ENCODE assay signal across 7 mouse cellular contexts in the genomic region with DNA sequence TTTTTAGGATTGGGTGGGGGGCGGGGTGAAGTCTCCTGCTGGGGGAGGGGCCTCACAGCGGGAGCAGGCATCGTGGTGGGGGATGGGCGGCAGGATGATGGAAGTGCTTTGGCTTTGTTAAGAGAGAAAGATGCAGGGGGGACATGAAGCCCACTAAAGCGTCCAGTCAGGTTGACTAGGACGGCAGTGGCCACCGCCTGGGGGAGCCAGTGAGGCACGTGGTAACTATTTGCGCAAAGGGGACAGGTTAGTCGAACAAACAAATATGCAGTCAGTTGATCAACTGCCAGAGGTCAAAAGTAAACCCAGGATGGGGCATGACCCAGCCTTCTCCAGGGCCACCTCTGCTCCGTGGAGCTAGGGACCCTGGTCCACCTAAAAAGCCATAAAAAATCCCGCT. TPM values are rescaled to one million over a fixed set of nuclear protein-coding genes. Genes with fewer than 3 reads are reported as not detected.
DNase-seq lines count a peak whose midpoint lies in the region.

No protein-coding gene starts in this region.

- DNase-seq in right cerebral cortex, postnatal 4 days: peak; percentile 53
- DNase-seq in right cerebral cortex, postnatal 25 days: no peak
- peak; percentile 71 to 74 for DNase-seq in cerebellum, postnatal 10 days
- peak; percentile 46 for DNase-seq in heart, adult 8-10 months (ENCODE audit: low spot score)
- peak; percentile 61 for DNase-seq in kidney, postnatal 14 days
- DNase-seq in lung, postnatal 4 days: peak; percentile 60 to 79
- peak; percentile 32 for DNase-seq in thymus, postnatal 0 days (ENCODE audit: low spot score)

RNA-seq across cellular contexts. Expression of a gene that starts 0.8 kb away (rescaled TPM):
- total RNA-seq in heart, adult 8-10 months (2022): under 1 TPM in 1 of 4 experiments, not detected in 3; 0.11 TPM
- polyA plus RNA-seq in thymus, postnatal 0 days (2015; fragmentation: Nextera tagmentation; extraction: Ambion mirVana): 0.27 and 0.29 TPM in 2 replicates

RNA-seq across cellular contexts. Expression of a gene that starts 32.8 kb away (rescaled TPM):
- 10 to 100 TPM; 22.2 to 32.4 (median 25.2) TPM for total RNA-seq in heart, adult 8-10 months (2022)
- 0.91 and 0.99 TPM in 2 replicates for polyA plus RNA-seq in thymus, postnatal 0 days (2015; fragmentation: Nextera tagmentation; extraction: Ambion mirVana)
